9 mouse cellular contexts compared by ENCODE assay signal in genomic region chr8:88010566-88010965, GRCm38 (mm10). TPM values are rescaled to one million over a fixed set of nuclear protein-coding genes. Genes with fewer than 3 reads are reported as not detected.
A peak's percentile ranks its signal among the peaks of the same experiment; 100 is the strongest.
DNase-seq lines count a peak whose midpoint lies in the region; ATAC-seq lines count a peak whose summit lies in the region.
"Had no signal": no experiment of that assay in that cellular context is flagged by ENCODE, and none has a peak within 500 bp of the region (broad histone marks: within the 10 kb centered on the region; RNA-seq: fewer than 3 reads in every experiment).

No protein-coding gene starts in this region.

- H3K4me3 ChIP-seq in forebrain, embryonic 14.5 days (ENCODE audit: low read depth, low read length), result no peak overlapping the region
- H3K4me3 ChIP-seq in forebrain, embryonic 16.5 days (replicated peaks; ENCODE audit: low read length), result no peak overlapping the region
- H3K4me3 ChIP-seq: midbrain, embryonic 12.5 days had no signal

- H3K9ac ChIP-seq in forebrain, embryonic 14.5 days (ENCODE audit: low read length), result no peak overlapping the region
- H3K9ac ChIP-seq in forebrain, embryonic 16.5 days (replicated peaks; ENCODE audit: low read depth, low read length), result no peak overlapping the region
- H3K9ac ChIP-seq: midbrain, embryonic 12.5 days had no signal

- 39% methylated on average over 3 of the region's 3 CpGs for WGBS in forebrain, embryonic 14.5 days
- WGBS in forebrain, embryonic 16.5 days, result 40% methylated on average over 3 of the region's 3 CpGs

- ATAC-seq in forebrain, embryonic 14.5 days, result no peak
- no peak for ATAC-seq in forebrain, embryonic 16.5 days
- no peak for ATAC-seq in erythroblast, adult 5-6 weeks (replicated peaks; ENCODE audit: low FRiP score, poor library complexity, severe bottlenecking)

- H3K27ac ChIP-seq in forebrain, embryonic 14.5 days (ENCODE audit: low read depth, low read length), result no peak overlapping the region
- no peak overlapping the region for H3K27ac ChIP-seq in forebrain, embryonic 16.5 days (ENCODE audit: low read length)
- H3K27ac ChIP-seq: midbrain, embryonic 12.5 days had no signal

- no peak overlapping the region for H3K4me2 ChIP-seq in forebrain, embryonic 14.5 days (ENCODE audit: low read length)
- no peak overlapping the region for H3K4me2 ChIP-seq in forebrain, embryonic 16.5 days (ENCODE audit: low read length)
- H3K4me2 ChIP-seq: midbrain, embryonic 12.5 days had no signal

- no peaks in the 10 kb centered on the region for H3K36me3 ChIP-seq in forebrain, embryonic 14.5 days (ENCODE audit: control insufficient read depth, insufficient read depth, low read length)
- H3K36me3 ChIP-seq in forebrain, embryonic 16.5 days (ENCODE audit: control insufficient read depth, insufficient read depth), result no peaks in the 10 kb centered on the region
- H3K36me3 ChIP-seq: midbrain, embryonic 12.5 days had no signal

- peaks cover 7% of the 10 kb centered on the region; the same call in 1 of the 2 replicates for H3K4me1 ChIP-seq in forebrain, embryonic 14.5 days (ENCODE audit: control insufficient read depth, insufficient read depth, low read length)
- peaks cover 7% of the 10 kb centered on the region; the same call in 1 of the 2 replicates for H3K4me1 ChIP-seq in forebrain, embryonic 16.5 days (replicated peaks; ENCODE audit: control insufficient read depth, insufficient read depth, low read length)

- H3K27me3 ChIP-seq in forebrain, embryonic 14.5 days (replicated peaks; ENCODE audit: control insufficient read depth, insufficient read depth, low read length), result no peaks in the 10 kb centered on the region
- H3K27me3 ChIP-seq in forebrain, embryonic 16.5 days (replicated peaks; ENCODE audit: control insufficient read depth, insufficient read depth, low read length), result no peaks in the 10 kb centered on the region
- H3K27me3 ChIP-seq: midbrain, embryonic 12.5 days had no signal

- DNase-seq in forebrain, embryonic 14.5 days (ENCODE audit: low spot score), result peak; percentile 34
- peak; percentile 82 for DNase-seq in 416B (ENCODE audit: low read depth)
- DNase-seq in cerebellum, adult 9-11 months, result peak; percentile 20
- peak; percentile 14 for DNase-seq in heart, adult 9 months (ENCODE audit: low spot score in 2 of 2)
- peak; percentile 8 to 14 for DNase-seq in layer of hippocampus, adult 8-10 months (ENCODE audit: low spot score in 2 of 2)
- DNase-seq in lung, postnatal 10 days, result peak; percentile 66

- no peaks in the 10 kb centered on the region for H3K9me3 ChIP-seq in forebrain, embryonic 14.5 days (replicated peaks; ENCODE audit: control insufficient read depth, low read length)
- H3K9me3 ChIP-seq in forebrain, embryonic 16.5 days (ENCODE audit: control insufficient read depth, low read length), result no peaks in the 10 kb centered on the region
- H3K9me3 ChIP-seq: midbrain, embryonic 12.5 days had no signal

RNA-seq across cellular contexts. Expression of gene Zfp423, which starts 51.2 kb away (rescaled TPM):
- 26.4 and 27.9 TPM in 2 replicates for polyA plus RNA-seq in forebrain, embryonic 14.5 days (2014; fragmentation: Nextera tagmentation; extraction: Ambion mirVana)
- 13.3 and 20.6 TPM in 2 replicates for polyA plus RNA-seq in forebrain, embryonic 16.5 days (2015; fragmentation: Nextera tagmentation; extraction: Ambion mirVana)
- 10 to 100 TPM; 28.3 to 31.3 (median 30.2) TPM for total RNA-seq in layer of hippocampus, adult 8-10 months (2022)
- not detected in 2 replicates for total RNA-seq in erythroblast, adult 5-6 weeks (2015; ENCODE audit: low replicate concordance)
- total RNA-seq in erythroblast, adult 5-6 weeks (2017; ENCODE audit: low replicate concordance), result 3.2 TPM in 1 of 2 replicates, not detected in the other

Comparison
In these comparisons a context has a peak if more than half of its experiments do, and no peak if none do; other contexts are left out.
1. DNase-seq: peak in every context shown above with its lines; median percentile 82 in 416B; 66 in lung, postnatal 10 days; 34 in forebrain, embryonic 14.5 days; 20 in cerebellum, adult 9-11 months; 14 in heart, adult 9 months; 11 in layer of hippocampus, adult 8-10 months.
2. RNA of gene Zfp423, which starts 51.2 kb away (total RNA-seq): 28.3 to 31.3 TPM in layer of hippocampus, adult 8-10 months; 3.2 TPM in erythroblast, adult 5-6 weeks; every median in the first group is over 4 times any median in the second.